Mouse (Mus musculus) intestine, postnatal 0 days (tissue): ENCODE results near the gene Med13l. TPM values are rescaled to one million over a fixed set of nuclear protein-coding genes. Genes with fewer than 3 reads are reported as not detected.

Experiments
- ATAC-seq: fragments of 200-750 bp; cut with Nextera tagmentation; 2 replicates; pipeline ENCODE4 v1.8.0; 2017; ENCODE audit warnings: mild to moderate bottlenecking, moderate TSS enrichment, moderate library complexity
- H3K27ac ChIP-seq: fragments of 300-500 bp; sonication (generic); 2 replicates; pipeline ENCODE4 v1.5.1; 2014; ENCODE audit warnings: mild to moderate bottlenecking, low read depth, low read length, moderate library complexity
- H3K27me3 ChIP-seq: fragments of 300-500 bp; sonication (generic); replicated peaks from 2 replicates; pipeline ENCODE4 v1.6.1; 2014; ENCODE audit warnings: low read length, mixed read lengths; ENCODE audit not compliant: control insufficient read depth, insufficient read depth
- H3K36me3 ChIP-seq: fragments of 300-500 bp; sonication (generic); 2 replicates; pipeline ENCODE4 v1.6.1; 2014; ENCODE audit warnings: mild to moderate bottlenecking, moderate library complexity; ENCODE audit not compliant: control insufficient read depth, insufficient read depth
- H3K4me1 ChIP-seq: fragments of 300-500 bp; sonication (generic); replicated peaks from 2 replicates; pipeline ENCODE4 v1.6.1; 2014; ENCODE audit warnings: antibody characterized with exemption, low read length, mixed read lengths; ENCODE audit not compliant: control insufficient read depth, insufficient read depth
- H3K4me2 ChIP-seq: fragments of 300-500 bp; sonication (generic); replicated peaks from 2 replicates; pipeline ENCODE4 v1.6.1; 2014; ENCODE audit warnings: low read depth, mild to moderate bottlenecking, moderate library complexity
- H3K4me3 ChIP-seq: fragments of 300-500 bp; sonication (generic); 2 replicates; pipeline ENCODE4 v1.5.1; 2014; ENCODE audit warnings: low read depth, low read length
- H3K9ac ChIP-seq: fragments of 300-500 bp; sonication (generic); 2 replicates; pipeline ENCODE4 v1.6.1; 2014; ENCODE audit warnings: mild to moderate bottlenecking, low read depth, low read length
- H3K9me3 ChIP-seq: fragments of 300-500 bp; sonication (generic); 2 replicates; pipeline ENCODE4 v1.6.1; 2016; ENCODE audit warnings: mixed run types; ENCODE audit not compliant: control insufficient read depth
- CTCF ChIP-seq: sonication (generic); IDR thresholded peaks from 2 replicates; pipeline ENCODE4 v1.5.1; 2016; ENCODE audit warnings: low read depth, mild to moderate bottlenecking, control low read depth, antibody characterized with exemption, moderate library complexity
- WGBS: fragments of 180-500 bp; shearing (Covaris S2); extraction: QIAGEN DNeasy Blood & Tissue Kit; methylation state at CpG from one replicate; pipeline ENCODE4 v1.1.7; 2014; 5-methylcytosine and 5-hydroxymethylcytosine counted together
- polyA plus RNA-seq: library from polyadenylated mRNA; unstranded; fragments of >200 nt; fragmentation: Nextera tagmentation; extraction: Ambion mirVana; gene quantifications from 2 replicates; pipeline ENCODE4 v1.2.1, GENCODE M21; 2015

Gene Med13l
- polyA plus RNA-seq, 1 experiment from 2014 or later: 5.1 TPM

- Histone ChIP-seq H3K4me1 (0 out of 2 replicates have a peak, but pooled peaks cover 12% of the 10 kb centered on the region), H3K27ac (no peak overlapping the region), H3K36me3 (peaks cover 14% of the 10 kb centered on the region), H3K9me3 (no peaks in the 10 kb centered on the region), H3K4me3 (no peak overlapping the region), H3K27me3 (no peaks in the 10 kb centered on the region), H3K4me2 (no peak overlapping the region), H3K9ac (no peak overlapping the region)
- WGBS: 20% methylated on average over 3 of the region's 3 CpGs
- ATAC-seq: no peak
- no peak for TF ChIP-seq CTCF
Observed at GRCm38 (mm10) chr5:118675697-118676096, 115.2 kb downstream of the Med13l start.

- no peak for TF ChIP-seq CTCF
- no peaks in the 10 kb centered on the region for H3K9me3 ChIP-seq
- H3K4me1 ChIP-seq: 0 out of 2 replicates have a peak, but pooled peaks cover 12% of the 10 kb centered on the region
- H3K4me3 ChIP-seq: no peak overlapping the region
- no peak overlapping the region for H3K27ac ChIP-seq
- WGBS: 81% methylated on average over 8 of the region's 8 CpGs
- H3K4me2 ChIP-seq: no peak overlapping the region
- no peaks in the 10 kb centered on the region for H3K27me3 ChIP-seq
- H3K36me3 ChIP-seq: peaks cover 11% of the 10 kb centered on the region; the same call in 1 of the 2 replicates
- no peak overlapping the region for H3K9ac ChIP-seq
- ATAC-seq: no peak
Observed at GRCm38 (mm10) chr5:118676151-118676918, 115.9 kb downstream of the Med13l start.

DNA sequence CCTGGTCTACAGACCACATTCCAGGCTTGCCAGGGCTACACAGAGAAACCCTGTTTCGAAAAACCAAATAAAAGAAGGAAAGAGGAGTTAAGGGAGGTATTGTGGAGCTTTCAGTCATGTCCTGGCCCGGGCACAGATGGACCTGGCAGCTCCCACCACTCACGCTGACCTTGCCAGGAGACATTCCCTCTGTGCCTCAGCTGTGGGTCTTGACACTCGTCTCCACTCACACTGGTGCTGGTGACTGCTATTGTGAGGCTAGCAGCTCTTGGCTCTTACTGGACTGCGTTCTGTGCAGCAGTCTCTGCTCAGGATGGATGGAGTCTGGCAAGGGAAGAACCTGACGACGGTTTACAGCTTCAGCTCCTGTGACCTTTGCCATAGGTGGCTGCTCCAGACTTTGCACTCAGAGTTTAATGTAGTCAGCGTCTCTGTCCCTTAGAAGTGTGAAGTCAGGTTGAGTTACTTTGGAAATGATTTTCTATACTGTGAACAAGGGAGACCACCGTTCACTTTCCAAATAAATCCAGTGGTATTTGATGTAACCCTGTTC, 118.9 kb downstream of the Med13l start:
- WGBS: 48% methylated on average over 9 of the region's 9 CpGs
- Histone ChIP-seq H3K27ac (0 out of 2 replicates have a peak overlapping the region, but pooled peaks have one; percentile 50), H3K4me3 (no peak overlapping the region), H3K4me1 (0 out of 2 replicates have a peak, but pooled peaks cover 12% of the 10 kb centered on the region), H3K9ac (no peak overlapping the region), H3K9me3 (no peaks in the 10 kb centered on the region), H3K36me3 (peaks cover 15% of the 10 kb centered on the region; the same call in 1 of the 2 replicates), H3K4me2 (no peak overlapping the region), H3K27me3 (no peaks in the 10 kb centered on the region)
- no peak for TF ChIP-seq CTCF
- ATAC-seq: peak; percentile 66

- WGBS: 83% methylated on average over 13 of the region's 13 CpGs
Observed at GRCm38 (mm10) chr5:118680853-118681252, 120.4 kb downstream of the Med13l start.

GRCm38 (mm10) chr5:118682007-118682406, 121.5 kb downstream of the Med13l start:
- no peak for ATAC-seq
- WGBS: 89% methylated on average over 6 of the region's 6 CpGs
- no peak for TF ChIP-seq CTCF

More at GRCm38 (mm10) chr5:118680853-118681252, 120.4 kb downstream of the Med13l start:
- ATAC-seq: no peak
- Histone ChIP-seq H3K4me2 (no peak overlapping the region), H3K4me1 (0 out of 2 replicates have a peak, but pooled peaks cover 10% of the 10 kb centered on the region), H3K36me3 (peaks cover 15% of the 10 kb centered on the region; the same call in 1 of the 2 replicates), H3K9me3 (no peaks in the 10 kb centered on the region), H3K9ac (no peak overlapping the region), H3K27ac (no peak overlapping the region), H3K27me3 (no peaks in the 10 kb centered on the region), H3K4me3 (no peak overlapping the region)
- no peak for TF ChIP-seq CTCF

GRCm38 (mm10) chr5:118685145-118685544, 124.7 kb downstream of the Med13l start:
- no peak for ATAC-seq
- WGBS: 64% methylated on average over 8 of the region's 8 CpGs

More at GRCm38 (mm10) chr5:118682007-118682406, 121.5 kb downstream of the Med13l start:
- no peak overlapping the region for H3K4me2 ChIP-seq
- H3K36me3 ChIP-seq: peaks cover 15% of the 10 kb centered on the region; the same call in 1 of the 2 replicates
- H3K4me1 ChIP-seq: 0 out of 2 replicates have a peak, but pooled peaks cover 10% of the 10 kb centered on the region
- no peaks in the 10 kb centered on the region for H3K9me3 ChIP-seq
- H3K27ac ChIP-seq: no peak overlapping the region
- H3K9ac ChIP-seq: no peak overlapping the region
- no peak overlapping the region for H3K4me3 ChIP-seq
- no peaks in the 10 kb centered on the region for H3K27me3 ChIP-seq

More at GRCm38 (mm10) chr5:118685145-118685544, 124.7 kb downstream of the Med13l start:
- Histone ChIP-seq H3K4me3 (no peak overlapping the region), H3K27me3 (no peaks in the 10 kb centered on the region), H3K36me3 (peaks cover 10% of the 10 kb centered on the region; the same call in 1 of the 2 replicates), H3K27ac (no peak overlapping the region), H3K9ac (no peak overlapping the region), H3K4me1 (0 out of 2 replicates have a peak, but pooled peaks cover 7% of the 10 kb centered on the region), H3K4me2 (no peak overlapping the region), H3K9me3 (no peaks in the 10 kb centered on the region)
- TF ChIP-seq CTCF: no peak
